Mouse (Mus musculus) hindbrain, embryonic 10.5 days (tissue): ENCODE data around the gene Gpatch2. TPM values are rescaled to one million over a fixed set of nuclear protein-coding genes. Genes with fewer than 3 reads are reported as not detected.

Source experiments
- DNase-seq: peaks from one replicate; pipeline ENCODE4 v3.0.0-alpha.2; 2017; ENCODE audit warnings: low spot score
- H3K27ac ChIP-seq: fragments of 300-500 bp; sonication (generic); 2 replicates; pipeline ENCODE4 v1.5.1; 2016; ENCODE audit warnings: mild to moderate bottlenecking, moderate library complexity
- H3K27me3 ChIP-seq: fragments of 300-500 bp; sonication (generic); 2 replicates; pipeline ENCODE4 v1.6.1; 2016; ENCODE audit warnings: mild to moderate bottlenecking; ENCODE audit not compliant: poor library complexity, insufficient read depth, severe bottlenecking
- H3K36me3 ChIP-seq: fragments of 300-500 bp; sonication (generic); 2 replicates; pipeline ENCODE4 v1.6.1; 2016; ENCODE audit warnings: mild to moderate bottlenecking, moderate library complexity
- H3K4me1 ChIP-seq: fragments of 300-500 bp; sonication (generic); replicated peaks from 2 replicates; pipeline ENCODE4 v1.6.1; 2016; ENCODE audit warnings: mild to moderate bottlenecking
- H3K4me3 ChIP-seq: fragments of 300-500 bp; sonication (generic); 2 replicates; pipeline ENCODE4 v1.5.1; 2016; ENCODE audit warnings: mild to moderate bottlenecking, moderate library complexity
- H3K9me3 ChIP-seq: fragments of 300-500 bp; sonication (generic); 2 replicates; pipeline ENCODE4 v1.6.1; 2016; ENCODE audit warnings: mild to moderate bottlenecking, moderate library complexity
- WGBS: fragments of 180-500 bp; shearing (Covaris S2); methylation state at CpG from one replicate; pipeline ENCODE4 v1.1.7; 2016; 5-methylcytosine and 5-hydroxymethylcytosine counted together
- polyA plus RNA-seq: library from polyadenylated mRNA; unstranded; fragments of >200 nt; fragmentation: Nextera tagmentation; extraction: Ambion mirVana; gene quantifications from 2 replicates; pipeline ENCODE4 v1.2.1, GENCODE M21; 2016

Gpatch2 gene
- polyA plus RNA-seq, 1 experiment from 2014 or later = 25.0 TPM

DNA sequence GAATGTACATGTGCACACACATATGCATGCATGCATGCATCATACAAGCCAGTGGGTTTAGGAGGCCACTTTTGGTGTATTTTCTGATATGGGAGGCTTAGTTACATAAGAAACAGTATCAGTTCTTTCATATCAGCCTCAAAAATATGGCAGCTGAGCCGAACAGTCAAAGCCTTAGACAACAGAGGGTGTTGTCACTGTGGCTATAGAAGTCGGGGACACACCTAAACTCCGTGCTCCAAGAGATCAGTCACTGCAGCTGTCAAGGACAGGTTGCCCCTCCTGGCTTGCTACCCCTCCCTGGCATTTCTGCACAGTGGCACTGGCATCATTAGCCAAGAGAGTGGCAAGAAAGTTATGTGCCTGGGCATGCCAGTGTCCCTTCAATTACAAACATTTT lies 106.5 kb downstream of the Gpatch2 start:
- DNase-seq = no peak
- Histone ChIP-seq H3K27ac (no peak overlapping the region), H3K36me3 (peaks cover 17% of the 10 kb centered on the region; the same call in 1 of the 2 replicates), H3K27me3 (no peaks in the 10 kb centered on the region), H3K9me3 (no peaks in the 10 kb centered on the region), H3K4me1 (no peaks in the 10 kb centered on the region), H3K4me3 (no peak overlapping the region)
- WGBS = 91% methylated on average over 3 of the region's 3 CpGs

DNA sequence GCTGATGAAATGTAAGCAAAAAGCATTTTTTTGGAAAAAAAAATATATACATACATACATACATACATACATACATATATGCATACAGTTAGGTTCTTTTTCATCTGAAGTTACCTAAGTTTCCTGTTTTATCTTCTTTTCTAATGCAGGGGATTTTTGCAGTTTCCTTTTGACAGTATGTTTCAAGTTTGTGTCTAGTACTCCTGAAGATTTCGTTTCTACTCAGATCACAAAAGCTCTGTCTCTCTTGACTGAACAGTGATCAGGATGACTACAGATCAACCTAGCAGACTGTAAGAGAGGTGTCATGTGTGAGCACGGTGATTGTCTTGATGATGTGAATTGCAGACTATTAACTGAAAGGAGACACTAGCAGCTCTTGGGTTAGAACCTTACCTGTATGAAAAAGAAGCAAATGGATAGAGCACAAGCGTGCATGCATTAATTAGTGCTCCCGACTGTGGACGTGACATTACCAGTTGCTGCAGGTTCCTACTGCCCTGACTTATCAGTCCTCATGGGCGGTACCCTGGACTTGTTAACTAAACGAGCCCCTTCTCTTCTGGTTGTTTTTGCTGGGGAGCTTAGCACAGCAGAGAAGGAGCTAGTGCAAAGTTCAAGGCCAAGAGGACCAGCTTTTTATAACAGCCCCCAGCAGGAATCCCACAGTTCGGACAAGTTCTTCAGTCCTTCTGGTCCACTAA lies 107.3 kb downstream of the Gpatch2 start:
- Histone ChIP-seq H3K27ac (no peak overlapping the region), H3K9me3 (no peaks in the 10 kb centered on the region), H3K27me3 (no peaks in the 10 kb centered on the region), H3K4me1 (no peaks in the 10 kb centered on the region), H3K36me3 (peaks cover 17% of the 10 kb centered on the region; the same call in 1 of the 2 replicates), H3K4me3 (no peak overlapping the region)
- WGBS = 89% methylated on average over 8 of the region's 8 CpGs
- DNase-seq = no peak

DNA sequence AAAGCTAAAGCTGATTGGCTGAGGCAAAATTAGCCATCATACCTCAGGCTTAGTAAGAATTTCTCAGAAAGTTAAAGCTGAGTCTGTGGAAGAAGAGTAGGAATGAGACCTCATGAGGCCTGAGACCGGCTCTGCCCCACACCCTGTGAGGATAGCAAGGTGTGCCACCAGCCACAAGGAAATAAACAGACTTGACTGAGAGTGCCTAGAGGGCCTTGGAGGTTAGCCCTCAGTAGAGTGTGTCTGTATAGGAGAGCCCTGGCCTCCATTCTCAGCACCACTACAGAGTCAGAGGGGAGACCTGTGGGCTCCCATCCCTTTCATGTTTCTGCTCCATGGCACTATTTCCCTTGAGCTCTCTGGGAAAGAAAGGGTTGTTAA lies 107.9 kb downstream of the Gpatch2 start:
- WGBS = 95% methylated on average over 1 of the region's 1 CpGs
- H3K4me3 ChIP-seq = no peak overlapping the region
- no peak for DNase-seq

DNA sequence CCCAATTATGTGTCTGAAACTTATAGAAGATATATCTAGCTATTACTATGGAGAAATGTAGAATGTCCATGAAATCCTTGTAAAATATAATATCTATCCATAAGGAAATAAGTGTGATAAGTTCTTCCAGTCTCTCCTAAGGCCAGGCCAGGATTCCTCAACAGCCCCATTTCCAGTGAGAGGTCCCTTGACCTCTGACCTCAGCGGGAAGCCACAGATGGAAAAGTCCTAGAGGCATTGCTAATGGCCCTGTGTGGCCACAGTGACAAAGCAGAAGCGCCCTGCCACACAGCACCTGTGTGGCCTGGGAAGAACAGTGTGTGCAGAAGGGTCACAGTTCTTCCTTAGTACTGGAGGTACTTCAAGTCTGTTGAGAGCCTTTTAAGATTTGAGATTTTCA lies 127.2 kb downstream of the Gpatch2 start:
- Histone ChIP-seq H3K4me1 (peaks cover 7% of the 10 kb centered on the region), H3K27ac (no peak overlapping the region), H3K36me3 (peaks cover 14% of the 10 kb centered on the region), H3K9me3 (no peaks in the 10 kb centered on the region), H3K4me3 (no peak overlapping the region), H3K27me3 (no peaks in the 10 kb centered on the region)
- WGBS = 20% methylated on average over 2 of the region's 2 CpGs
- DNase-seq = peak; percentile 36

More for the DNA sequence above, 107.9 kb downstream of the Gpatch2 start:
- Histone ChIP-seq H3K27ac (no peak overlapping the region), H3K9me3 (no peaks in the 10 kb centered on the region), H3K27me3 (no peaks in the 10 kb centered on the region), H3K4me1 (no peaks in the 10 kb centered on the region), H3K36me3 (peaks cover 17% of the 10 kb centered on the region; the same call in 1 of the 2 replicates)

DNA sequence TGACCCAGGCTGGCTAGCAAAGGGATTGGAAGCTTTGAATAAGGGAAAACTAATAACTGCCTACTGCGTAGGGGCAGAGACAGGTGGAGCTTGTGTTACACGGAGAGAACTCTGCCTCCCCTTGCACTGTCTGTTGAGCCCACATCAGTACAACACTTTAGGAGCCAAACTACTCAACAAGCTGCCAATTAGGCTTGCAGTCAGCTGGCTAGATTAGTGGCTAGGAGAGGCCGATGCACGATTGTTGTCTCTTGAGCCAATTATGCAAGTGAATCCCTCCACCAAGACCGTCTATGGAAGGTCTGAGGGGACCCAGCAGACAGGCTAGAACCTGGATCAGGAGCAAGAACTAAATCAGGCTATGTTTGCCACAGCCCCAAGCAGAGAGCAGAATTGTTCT lies 129.8 kb downstream of the Gpatch2 start:
- no peak for DNase-seq
- WGBS = 87% methylated on average over 5 of the region's 5 CpGs
- Histone ChIP-seq H3K4me3 (no peak overlapping the region), H3K36me3 (peaks cover 32% of the 10 kb centered on the region), H3K4me1 (peaks cover 7% of the 10 kb centered on the region), H3K27me3 (no peaks in the 10 kb centered on the region), H3K9me3 (no peaks in the 10 kb centered on the region), H3K27ac (no peak overlapping the region)

DNA sequence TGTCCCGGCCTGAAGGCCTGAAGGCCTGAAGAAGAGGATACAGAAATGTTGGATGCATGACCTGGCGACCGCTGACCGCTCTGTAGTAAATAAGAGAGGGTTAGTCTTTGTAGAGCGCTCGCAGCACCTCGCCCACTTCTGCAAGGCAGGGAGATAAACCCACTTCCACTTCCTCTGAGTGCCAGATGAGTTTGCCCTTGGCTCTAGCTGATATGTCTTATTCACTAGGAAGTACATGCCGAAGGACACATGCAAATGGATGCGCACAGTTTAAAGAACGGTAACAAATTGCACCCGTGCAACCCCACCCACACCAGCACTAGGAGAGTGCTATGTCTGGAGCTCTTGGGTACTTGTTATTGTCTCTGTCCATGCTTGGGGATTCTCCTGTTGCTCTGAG lies 131.6 kb downstream of the Gpatch2 start:
- no peak overlapping the region for H3K4me3 ChIP-seq
- peaks cover 34% of the 10 kb centered on the region for H3K36me3 ChIP-seq
- H3K9me3 ChIP-seq = no peaks in the 10 kb centered on the region
- no peak overlapping the region for H3K27ac ChIP-seq
- no peaks in the 10 kb centered on the region for H3K27me3 ChIP-seq
- H3K4me1 ChIP-seq = peaks cover 7% of the 10 kb centered on the region
- 91% methylated on average over 11 of the region's 11 CpGs for WGBS
- DNase-seq = no peak

DNA sequence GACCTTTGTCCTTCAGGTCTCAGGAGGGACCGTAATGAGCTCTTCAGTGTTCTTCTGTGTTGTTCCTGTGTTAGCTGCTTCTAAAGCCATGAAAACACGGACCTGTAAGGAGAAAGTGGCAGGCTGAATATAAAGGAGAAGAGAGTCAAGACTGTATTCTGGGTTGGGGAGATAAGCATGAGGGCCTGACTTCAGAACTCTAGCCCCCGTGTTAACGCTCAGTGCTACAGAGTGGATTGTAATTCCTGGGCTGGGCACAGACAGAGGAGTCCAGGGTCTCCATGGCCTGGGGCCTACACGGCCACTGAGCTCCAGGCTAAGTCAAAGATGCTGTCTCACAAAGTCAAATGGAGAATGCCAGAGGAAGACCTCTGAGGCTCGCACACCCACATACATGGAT lies 132.3 kb downstream of the Gpatch2 start:
- Histone ChIP-seq H3K36me3 (peaks cover 39% of the 10 kb centered on the region), H3K27ac (no peak overlapping the region), H3K27me3 (no peaks in the 10 kb centered on the region), H3K4me1 (peaks cover 4% of the 10 kb centered on the region), H3K9me3 (no peaks in the 10 kb centered on the region), H3K4me3 (no peak overlapping the region)
- WGBS = 91% methylated on average over 6 of the region's 6 CpGs
- no peak for DNase-seq

DNA sequence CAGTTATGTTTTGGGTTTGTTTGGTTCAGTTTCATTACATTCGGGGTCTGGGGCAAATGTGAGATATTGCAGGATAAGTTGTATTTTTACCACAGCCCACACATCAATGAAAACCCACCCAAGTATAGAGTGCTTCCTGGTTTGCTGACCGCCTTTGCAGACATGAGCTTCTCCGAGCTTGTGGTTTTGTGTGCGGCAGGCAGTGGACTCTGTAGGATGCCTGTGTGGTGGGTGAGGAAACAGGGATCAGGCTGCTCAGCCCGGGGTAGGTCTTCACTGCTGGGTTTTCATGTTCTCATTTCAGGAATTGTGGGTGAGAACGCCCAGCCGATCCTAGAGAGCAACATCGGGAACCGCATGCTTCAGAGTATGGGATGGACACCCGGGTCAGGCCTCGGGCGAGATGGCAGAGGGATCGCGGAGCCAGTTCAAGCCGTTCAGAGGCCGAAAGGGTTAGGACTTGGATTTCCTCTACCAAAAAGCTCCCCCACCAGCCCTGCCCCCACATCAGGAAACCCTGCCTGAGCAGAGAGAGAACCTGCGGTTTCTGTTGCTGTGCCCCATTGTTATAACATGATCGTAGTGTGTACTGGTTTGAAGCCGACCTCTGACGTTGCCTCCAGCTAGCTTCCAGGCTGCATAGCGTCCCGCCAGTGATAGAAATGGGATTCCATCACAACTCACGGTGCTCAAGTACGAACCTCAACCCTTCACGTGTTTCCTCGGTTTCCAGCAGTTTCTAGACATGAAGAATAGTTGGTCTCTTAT lies 132.9 kb downstream of the Gpatch2 start:
- WGBS = 96% methylated on average over 26 of the region's 26 CpGs
- Histone ChIP-seq H3K9me3 (no peaks in the 10 kb centered on the region), H3K4me3 (no peak overlapping the region), H3K4me1 (peaks cover 2% of the 10 kb centered on the region), H3K27ac (no peak overlapping the region), H3K27me3 (no peaks in the 10 kb centered on the region), H3K36me3 (peaks cover 40% of the 10 kb centered on the region)
- DNase-seq = no peak

DNA sequence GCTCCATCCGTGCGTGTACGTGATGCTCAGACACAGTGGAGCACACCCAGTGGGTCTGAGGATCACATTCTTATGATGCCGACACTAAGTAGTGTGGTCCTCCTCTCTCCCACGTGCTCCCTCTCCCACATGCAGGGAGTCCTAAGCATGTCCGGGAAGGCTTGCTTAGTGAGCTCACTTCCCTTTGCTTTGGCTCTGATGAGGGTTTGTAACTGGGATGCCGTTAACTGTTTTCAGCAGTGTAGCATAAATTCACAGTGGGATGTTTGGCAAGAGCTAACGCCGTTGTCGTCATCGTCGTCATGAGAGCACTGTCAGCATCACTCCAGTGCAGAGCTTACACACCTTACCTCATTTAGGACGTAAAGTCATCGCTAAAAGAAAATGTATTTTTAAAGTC lies 133.6 kb downstream of the Gpatch2 start:
- Histone ChIP-seq H3K27me3 (no peaks in the 10 kb centered on the region), H3K36me3 (peaks cover 38% of the 10 kb centered on the region), H3K27ac (no peak overlapping the region), H3K4me1 (no peaks in the 10 kb centered on the region), H3K4me3 (no peak overlapping the region), H3K9me3 (no peaks in the 10 kb centered on the region)
- 95% methylated on average over 14 of the region's 14 CpGs for WGBS
- DNase-seq = no peak

DNA sequence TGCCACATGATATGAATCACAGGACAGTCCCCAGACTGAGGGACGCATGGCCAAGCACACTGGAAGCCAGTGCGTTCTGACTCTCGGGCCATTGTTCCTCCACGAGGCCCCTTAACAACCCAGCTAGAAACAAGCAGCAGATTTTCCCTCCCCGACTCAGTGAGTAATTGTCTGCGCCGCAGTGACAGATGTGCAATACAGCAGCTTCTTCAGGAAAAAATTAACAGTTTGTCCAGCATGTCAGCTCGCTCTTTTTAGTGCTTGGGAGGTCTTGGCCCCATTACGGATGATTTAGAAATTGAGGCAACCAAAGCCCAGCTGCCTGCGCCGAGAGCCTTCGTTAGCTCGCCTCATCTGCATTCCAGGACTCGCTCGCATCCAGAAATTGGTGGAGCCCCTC lies 140.9 kb downstream of the Gpatch2 start:
- DNase-seq = no peak
- H3K4me1 ChIP-seq = 0 out of 2 replicates have a peak, but pooled peaks cover 8% of the 10 kb centered on the region
- 0 out of 2 replicates have a peak overlapping the region, but pooled peaks have one; percentile 35 for H3K27ac ChIP-seq
- 81% methylated on average over 15 of the region's 15 CpGs for WGBS
- no peak overlapping the region for H3K4me3 ChIP-seq
- no peaks in the 10 kb centered on the region for H3K9me3 ChIP-seq
- H3K27me3 ChIP-seq = no peaks in the 10 kb centered on the region
- peaks cover 8% of the 10 kb centered on the region; the same call in 1 of the 2 replicates for H3K36me3 ChIP-seq

DNA sequence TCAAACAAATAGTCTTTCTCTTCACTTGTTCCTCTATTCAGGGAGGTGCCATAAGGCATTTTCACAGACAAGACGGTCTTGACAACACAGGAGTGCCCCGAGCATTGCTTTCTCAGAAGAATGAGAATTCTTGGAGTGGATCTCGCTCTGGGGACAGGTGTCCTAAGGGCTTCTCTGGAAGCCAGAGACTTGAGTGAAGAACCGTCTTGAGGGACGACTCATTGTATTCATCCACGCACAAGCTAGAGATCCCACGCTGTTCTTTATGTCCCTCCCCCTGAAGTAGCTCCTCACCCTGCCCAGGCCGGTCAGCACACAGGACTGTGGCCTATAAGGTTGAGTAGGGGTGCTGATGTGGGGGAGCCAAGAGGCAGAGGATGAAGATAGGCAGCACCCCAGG lies 141.6 kb downstream of the Gpatch2 start:
- DNase-seq = no peak
- Histone ChIP-seq H3K27ac (no peak overlapping the region), H3K36me3 (peaks cover 8% of the 10 kb centered on the region; the same call in 1 of the 2 replicates), H3K4me3 (no peak overlapping the region), H3K27me3 (no peaks in the 10 kb centered on the region), H3K4me1 (0 out of 2 replicates have a peak, but pooled peaks cover 9% of the 10 kb centered on the region), H3K9me3 (no peaks in the 10 kb centered on the region)
- WGBS = 92% methylated on average over 8 of the region's 8 CpGs

DNA sequence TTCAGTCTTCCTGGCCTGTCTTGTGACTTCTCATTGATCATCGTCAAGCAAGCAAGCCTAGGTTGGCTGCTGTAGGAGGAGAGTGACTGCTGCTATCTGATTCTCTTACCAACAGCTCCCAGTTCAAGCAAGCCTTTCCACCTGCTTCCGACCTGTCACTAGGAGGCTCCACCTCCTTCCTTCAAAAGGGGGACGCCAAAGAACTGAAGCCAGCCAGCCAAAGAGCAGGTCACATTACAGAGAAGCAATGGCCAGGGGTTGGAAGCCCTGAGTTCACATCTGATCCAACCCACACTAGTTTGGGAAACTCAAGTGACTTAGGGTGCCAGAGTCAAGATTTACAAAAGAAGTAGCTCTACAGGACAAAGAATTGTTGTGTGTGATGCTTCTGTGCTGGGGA lies 144.9 kb downstream of the Gpatch2 start:
- 34% methylated on average over 3 of the region's 3 CpGs for WGBS
- Histone ChIP-seq H3K4me1 (0 out of 2 replicates have a peak, but pooled peaks cover 9% of the 10 kb centered on the region), H3K9me3 (no peaks in the 10 kb centered on the region), H3K27me3 (no peaks in the 10 kb centered on the region), H3K27ac (no peak overlapping the region), H3K4me3 (no peak overlapping the region), H3K36me3 (no peaks in the 10 kb centered on the region)
- DNase-seq = no peak

DNA sequence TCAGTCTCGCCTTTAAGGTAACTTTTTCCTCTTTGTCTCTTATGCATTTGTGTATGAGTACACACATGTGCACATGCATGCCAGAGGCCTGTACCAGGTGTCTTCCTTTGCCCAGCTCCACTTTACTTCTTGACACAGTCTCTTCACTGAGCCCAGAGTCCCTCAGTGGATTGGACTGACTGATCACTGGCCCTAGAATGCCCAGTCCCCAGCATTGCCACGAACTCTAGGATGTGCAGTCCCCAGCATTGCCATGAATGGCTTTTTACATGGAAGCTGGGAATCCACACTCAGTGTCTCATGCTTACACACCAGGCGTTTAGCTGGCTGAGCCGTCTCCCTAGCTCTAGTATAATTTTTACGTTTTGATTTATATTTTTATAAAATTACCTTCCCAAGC lies 147.2 kb downstream of the Gpatch2 start:
- Histone ChIP-seq H3K27me3 (no peaks in the 10 kb centered on the region), H3K36me3 (no peaks in the 10 kb centered on the region), H3K9me3 (no peaks in the 10 kb centered on the region), H3K4me3 (no peak overlapping the region), H3K4me1 (0 out of 2 replicates have a peak, but pooled peaks cover 5% of the 10 kb centered on the region), H3K27ac (no peak overlapping the region)
- 91% methylated on average over 5 of the region's 5 CpGs for WGBS
- no peak for DNase-seq
